Mouse (Mus musculus): ENCODE measurements around the gene Snd1. TPM values are rescaled to one million over a fixed set of nuclear protein-coding genes. Genes with fewer than 3 reads are reported as not detected.

Gene Snd1
- polyA plus RNA-seq, 1 experiment from 2014 or later, result 104 TPM

- peak overlapping the region; percentile 14; the same call in 1 of the 2 replicates for H3K27ac ChIP-seq (ENCODE audit: low read depth, low read length)
- no peak overlapping the region for H3K4me3 ChIP-seq (ENCODE audit: low read depth, low read length)
- H3K9ac ChIP-seq (ENCODE audit: low read length), result peak overlapping the region; percentile 21; the same call in 1 of the 2 replicates
- no peaks in the 10 kb centered on the region for H3K36me3 ChIP-seq (ENCODE audit: control insufficient read depth, insufficient read depth, low read length)
- H3K27me3 ChIP-seq (ENCODE audit: control insufficient read depth, insufficient read depth, low read length), result no peaks in the 10 kb centered on the region
- DNase-seq (ENCODE audit: low spot score) (peak; percentile 82), ATAC-seq (replicated peaks; ENCODE audit: low FRiP score) (peak; percentile 89)
- no peaks in the 10 kb centered on the region for H3K9me3 ChIP-seq (ENCODE audit: control insufficient read depth, low read length)
- WGBS, result 21% methylated on average over 7 of the region's 7 CpGs
- peaks cover 18% of the 10 kb centered on the region for H3K4me1 ChIP-seq (replicated peaks; ENCODE audit: control insufficient read depth, insufficient read depth, low read length)
- no peak overlapping the region for H3K4me2 ChIP-seq (ENCODE audit: low read depth, low read length, severe bottlenecking)
Measured at GRCm38 (mm10) chr6:28877945-28878666, 403.2 kb downstream of the Snd1 start.

- no peak overlapping the region for H3K4me3 ChIP-seq (ENCODE audit: low read depth, low read length)
- no peaks in the 10 kb centered on the region for H3K27me3 ChIP-seq (ENCODE audit: control insufficient read depth, insufficient read depth, low read length)
- H3K4me2 ChIP-seq (ENCODE audit: low read depth, low read length, severe bottlenecking), result no peak overlapping the region
- H3K36me3 ChIP-seq (ENCODE audit: control insufficient read depth, insufficient read depth, low read length), result no peaks in the 10 kb centered on the region
- 68% methylated on average over 8 of the region's 8 CpGs for WGBS
- H3K9ac ChIP-seq (ENCODE audit: low read length), result no peak overlapping the region
- no peak overlapping the region for H3K27ac ChIP-seq (ENCODE audit: low read depth, low read length)
- H3K9me3 ChIP-seq (ENCODE audit: control insufficient read depth, low read length), result no peaks in the 10 kb centered on the region
- peaks cover 11% of the 10 kb centered on the region for H3K4me1 ChIP-seq (replicated peaks; ENCODE audit: control insufficient read depth, insufficient read depth, low read length)
- DNase-seq (ENCODE audit: low spot score), result no peak
- no peak for ATAC-seq (replicated peaks; ENCODE audit: low FRiP score)
Measured at GRCm38 (mm10) chr6:28879315-28879714, 404.4 kb downstream of the Snd1 start.

- no peak overlapping the region for H3K27ac ChIP-seq (ENCODE audit: low read depth, low read length)
- H3K27me3 ChIP-seq (ENCODE audit: control insufficient read depth, insufficient read depth, low read length), result no peaks in the 10 kb centered on the region
- H3K9me3 ChIP-seq (ENCODE audit: control insufficient read depth, low read length), result no peaks in the 10 kb centered on the region
- H3K4me1 ChIP-seq (replicated peaks; ENCODE audit: control insufficient read depth, insufficient read depth, low read length), result peaks cover 11% of the 10 kb centered on the region
- WGBS, result 88% methylated on average over 4 of the region's 4 CpGs
- H3K9ac ChIP-seq (ENCODE audit: low read length), result no peak overlapping the region
- DNase-seq (ENCODE audit: low spot score) (no peak), ATAC-seq (replicated peaks; ENCODE audit: low FRiP score) (no peak)
- no peak overlapping the region for H3K4me2 ChIP-seq (ENCODE audit: low read depth, low read length, severe bottlenecking)
- H3K36me3 ChIP-seq (ENCODE audit: control insufficient read depth, insufficient read depth, low read length), result no peaks in the 10 kb centered on the region
- no peak overlapping the region for H3K4me3 ChIP-seq (ENCODE audit: low read depth, low read length)
Measured at GRCm38 (mm10) chr6:28880909-28881308, 406.0 kb downstream of the Snd1 start.

GRCm38 (mm10) chr6:28883518-28883917 lies 408.6 kb downstream of the Snd1 start:
- H3K9ac ChIP-seq (ENCODE audit: low read length), result no peak overlapping the region
- no peak overlapping the region for H3K4me3 ChIP-seq (ENCODE audit: low read depth, low read length)
- no peak for ATAC-seq (replicated peaks; ENCODE audit: low FRiP score)
- no peak for DNase-seq (ENCODE audit: low spot score)
- no peaks in the 10 kb centered on the region; the same call in 1 of the 2 replicates for H3K36me3 ChIP-seq (ENCODE audit: control insufficient read depth, insufficient read depth, low read length)
- H3K27me3 ChIP-seq (ENCODE audit: control insufficient read depth, insufficient read depth, low read length), result no peaks in the 10 kb centered on the region
- H3K9me3 ChIP-seq (ENCODE audit: control insufficient read depth, low read length), result no peaks in the 10 kb centered on the region
- peaks cover under 1% of the 10 kb centered on the region; the same call in 1 of the 2 replicates for H3K4me1 ChIP-seq (replicated peaks; ENCODE audit: control insufficient read depth, insufficient read depth, low read length)
- 84% methylated on average over 5 of the region's 5 CpGs for WGBS
- no peak overlapping the region for H3K27ac ChIP-seq (ENCODE audit: low read depth, low read length)
- no peak overlapping the region for H3K4me2 ChIP-seq (ENCODE audit: low read depth, low read length, severe bottlenecking)

GRCm38 (mm10) chr6:28886724-28887440 lies 411.9 kb downstream of the Snd1 start:
- no peak for ATAC-seq (replicated peaks; ENCODE audit: low FRiP score)
- no peak overlapping the region for H3K4me3 ChIP-seq (ENCODE audit: low read depth, low read length)
- no peak overlapping the region for H3K9ac ChIP-seq (ENCODE audit: low read length)
- no peaks in the 10 kb centered on the region for H3K27me3 ChIP-seq (ENCODE audit: control insufficient read depth, insufficient read depth, low read length)
- H3K4me2 ChIP-seq (ENCODE audit: low read depth, low read length, severe bottlenecking), result no peak overlapping the region
- H3K36me3 ChIP-seq (ENCODE audit: control insufficient read depth, insufficient read depth, low read length), result no peaks in the 10 kb centered on the region; the same call in 1 of the 2 replicates
- WGBS, result 92% methylated on average over 7 of the region's 7 CpGs
- DNase-seq (ENCODE audit: low spot score), result no peak
- no peak overlapping the region for H3K27ac ChIP-seq (ENCODE audit: low read depth, low read length)
- peaks cover 4% of the 10 kb centered on the region; the same call in 1 of the 2 replicates for H3K4me1 ChIP-seq (replicated peaks; ENCODE audit: control insufficient read depth, insufficient read depth, low read length)
- no peaks in the 10 kb centered on the region for H3K9me3 ChIP-seq (ENCODE audit: control insufficient read depth, low read length)

- H3K9me3 ChIP-seq (ENCODE audit: control insufficient read depth, low read length), result no peaks in the 10 kb centered on the region
- ATAC-seq (replicated peaks; ENCODE audit: low FRiP score), result no peak
Measured at GRCm38 (mm10) chr6:28890426-28890825, 415.5 kb downstream of the Snd1 start.

GRCm38 (mm10) chr6:28891480-28891879 lies 416.5 kb downstream of the Snd1 start:
- H3K36me3 ChIP-seq (ENCODE audit: control insufficient read depth, insufficient read depth, low read length), result no peaks in the 10 kb centered on the region; the same call in 1 of the 2 replicates
- ATAC-seq (replicated peaks; ENCODE audit: low FRiP score) (0 out of 2 replicates have a peak, but pooled peaks have one; percentile 37), DNase-seq (ENCODE audit: low spot score) (no peak)
- H3K27me3 ChIP-seq (ENCODE audit: control insufficient read depth, insufficient read depth, low read length), result no peaks in the 10 kb centered on the region
- H3K4me3 ChIP-seq (ENCODE audit: low read depth, low read length), result no peak overlapping the region
- no peak overlapping the region for H3K27ac ChIP-seq (ENCODE audit: low read depth, low read length)
- H3K9me3 ChIP-seq (ENCODE audit: control insufficient read depth, low read length), result no peaks in the 10 kb centered on the region
- H3K4me1 ChIP-seq (replicated peaks; ENCODE audit: control insufficient read depth, insufficient read depth, low read length), result peaks cover 5% of the 10 kb centered on the region; the same call in 1 of the 2 replicates
- H3K9ac ChIP-seq (ENCODE audit: low read length), result no peak overlapping the region
- no peak overlapping the region for H3K4me2 ChIP-seq (ENCODE audit: low read depth, low read length, severe bottlenecking)
- WGBS, result 48% methylated on average over 9 of the region's 9 CpGs

More at GRCm38 (mm10) chr6:28890426-28890825, 415.5 kb downstream of the Snd1 start:
- Histone ChIP-seq H3K27me3 (ENCODE audit: control insufficient read depth, insufficient read depth, low read length) (no peaks in the 10 kb centered on the region), H3K4me1 (replicated peaks; ENCODE audit: control insufficient read depth, insufficient read depth, low read length) (peaks cover 5% of the 10 kb centered on the region; the same call in 1 of the 2 replicates), H3K9ac (ENCODE audit: low read length) (no peak overlapping the region), H3K36me3 (ENCODE audit: control insufficient read depth, insufficient read depth, low read length) (no peaks in the 10 kb centered on the region; the same call in 1 of the 2 replicates), H3K27ac (ENCODE audit: low read depth, low read length) (no peak overlapping the region), H3K4me3 (ENCODE audit: low read depth, low read length) (no peak overlapping the region), H3K4me2 (ENCODE audit: low read depth, low read length, severe bottlenecking) (no peak overlapping the region)
- WGBS, result 83% methylated on average over 6 of the region's 6 CpGs
- DNase-seq (ENCODE audit: low spot score), result no peak

GRCm38 (mm10) chr6:28895004-28895515 lies 420.1 kb downstream of the Snd1 start:
- no peaks in the 10 kb centered on the region for H3K36me3 ChIP-seq (ENCODE audit: control insufficient read depth, insufficient read depth, low read length)
- no peaks in the 10 kb centered on the region for H3K27me3 ChIP-seq (ENCODE audit: control insufficient read depth, insufficient read depth, low read length)
- no peak overlapping the region for H3K4me3 ChIP-seq (ENCODE audit: low read depth, low read length)
- no peak overlapping the region for H3K4me2 ChIP-seq (ENCODE audit: low read depth, low read length, severe bottlenecking)
- DNase-seq (ENCODE audit: low spot score) (no peak), ATAC-seq (replicated peaks; ENCODE audit: low FRiP score) (no peak)
- H3K9ac ChIP-seq (ENCODE audit: low read length), result no peak overlapping the region
- H3K27ac ChIP-seq (ENCODE audit: low read depth, low read length), result no peak overlapping the region
- no peaks in the 10 kb centered on the region for H3K9me3 ChIP-seq (ENCODE audit: control insufficient read depth, low read length)
- WGBS, result 80% methylated on average over 12 of the region's 12 CpGs
- peaks cover 8% of the 10 kb centered on the region; the same call in 1 of the 2 replicates for H3K4me1 ChIP-seq (replicated peaks; ENCODE audit: control insufficient read depth, insufficient read depth, low read length)

Measured in forebrain, embryonic 11.5 days (tissue).